Mouse (Mus musculus): ENCODE data around the gene Abhd11.
"Not testable (repeated sequence)": the region's sequence is repeated elsewhere in the genome, so short reads cannot be mapped to it uniquely, and the experiment has no call there.

Gene Abhd11

GRCm38 (mm10) chr5:135008671-135009589, at the start of gene Abhd11:
Gene Abhd11, plus strand, starts transcription at chr5:135009152.
- peak; percentile 100 for DNase-seq

- DNase-seq: no peak
These were observed 48.5 kb upstream of the Abhd11 start for GRCm38 (mm10) chr5:134960430-134960829.

- no peak for DNase-seq
These were observed 47.4 kb upstream of the Abhd11 start for GRCm38 (mm10) chr5:134961519-134961918.

GRCm38 (mm10) chr5:134963546-134963945, 45.4 kb upstream of the Abhd11 start:
- DNase-seq: no peak

GRCm38 (mm10) chr5:134964655-134965054, 44.3 kb upstream of the Abhd11 start:
- DNase-seq: not testable (repeated sequence)

GRCm38 (mm10) chr5:134965473-134965851, 43.5 kb upstream of the Abhd11 start:
- peak; percentile 55 for DNase-seq

- peak; percentile 27 for DNase-seq
These were observed 42.8 kb upstream of the Abhd11 start for GRCm38 (mm10) chr5:134965852-134966821.

GRCm38 (mm10) chr5:134967164-134967944, 41.6 kb upstream of the Abhd11 start:
- DNase-seq: no peak

- DNase-seq: no peak
These were observed 38.3 kb upstream of the Abhd11 start for GRCm38 (mm10) chr5:134970671-134971070.

- no peak for DNase-seq
These were observed 35.9 kb upstream of the Abhd11 start for GRCm38 (mm10) chr5:134973081-134973480.

- DNase-seq: no peak
These were observed 35.4 kb upstream of the Abhd11 start for GRCm38 (mm10) chr5:134973526-134973925.

- DNase-seq: no peak
These were observed 34.7 kb upstream of the Abhd11 start for GRCm38 (mm10) chr5:134974294-134974693.

GRCm38 (mm10) chr5:134974921-134975320, 34.0 kb upstream of the Abhd11 start:
- DNase-seq: no peak

GRCm38 (mm10) chr5:134976164-134976563, 32.8 kb upstream of the Abhd11 start:
- no peak for DNase-seq

- DNase-seq: no peak
These were observed 32.2 kb upstream of the Abhd11 start for GRCm38 (mm10) chr5:134976577-134977250.

GRCm38 (mm10) chr5:134977837-134978236, 31.1 kb upstream of the Abhd11 start:
- DNase-seq: no peak

GRCm38 (mm10) chr5:134981149-134981548, 27.8 kb upstream of the Abhd11 start:
- no peak for DNase-seq

GRCm38 (mm10) chr5:134983111-134983510, 25.8 kb upstream of the Abhd11 start:
- DNase-seq: no peak

GRCm38 (mm10) chr5:134983771-134984170, 25.2 kb upstream of the Abhd11 start:
- no peak for DNase-seq

GRCm38 (mm10) chr5:134985633-134986297, 23.2 kb upstream of the Abhd11 start, which contains the start of gene Cldn3:
Gene Cldn3, plus strand, starts transcription at chr5:134986214.
- no peak for DNase-seq
